Mouse (Mus musculus) kidney, postnatal 0 days (tissue): Measurements from ENCODE around the gene Dmwd. TPM values are rescaled to one million over a fixed set of nuclear protein-coding genes. Genes with fewer than 3 reads are reported as not detected.

Experiments
- ATAC-seq: fragments of 200-750 bp; cut with Nextera tagmentation; replicated peaks from 2 replicates; pipeline ENCODE4 v1.8.0; 2017; ENCODE audit warnings: low read depth, moderate number of reproducible peaks, moderate TSS enrichment, moderate library complexity; ENCODE audit not compliant: low FRiP score
- DNase-seq: peaks from one replicate; pipeline ENCODE4 v3.0.0-alpha.2; 2016; ENCODE audit warnings: low spot score
- H3K27ac ChIP-seq: fragments of 300-500 bp; sonication (generic); 2 replicates; pipeline ENCODE4 v1.5.1; 2014; ENCODE audit warnings: mild to moderate bottlenecking
- H3K27me3 ChIP-seq: fragments of 300-500 bp; sonication (generic); 2 replicates; pipeline ENCODE4 v1.6.1; 2014; ENCODE audit warnings: low read length, mixed read lengths; ENCODE audit not compliant: insufficient read depth
- H3K36me3 ChIP-seq: fragments of 300-500 bp; sonication (generic); 2 replicates; pipeline ENCODE4 v1.6.1; 2014; ENCODE audit warnings: low read length, mixed read lengths; ENCODE audit not compliant: insufficient read depth
- H3K4me1 ChIP-seq: fragments of 300-500 bp; sonication (generic); replicated peaks from 2 replicates; pipeline ENCODE4 v1.6.1; 2014; ENCODE audit warnings: antibody characterized with exemption, low read length, mixed read lengths; ENCODE audit not compliant: insufficient read depth
- H3K4me2 ChIP-seq: fragments of 300-500 bp; sonication (generic); 2 replicates; pipeline ENCODE4 v1.6.1; 2014; ENCODE audit warnings: mild to moderate bottlenecking, low read length, moderate library complexity, mixed read lengths
- H3K4me3 ChIP-seq: fragments of 300-500 bp; sonication (generic); replicated peaks from 2 replicates; pipeline ENCODE4 v1.5.1; 2014; ENCODE audit warnings: low read depth, low read length
- H3K9ac ChIP-seq: fragments of 300-500 bp; sonication (generic); 2 replicates; pipeline ENCODE4 v1.6.1; 2014; ENCODE audit warnings: low read depth, low read length
- H3K9me3 ChIP-seq: fragments of 300-500 bp; sonication (generic); replicated peaks from 2 replicates; pipeline ENCODE4 v1.6.1; 2016; ENCODE audit warnings: low read length, inconsistent platforms, mixed read lengths
- CTCF ChIP-seq: IDR thresholded peaks from 2 replicates; pipeline ENCODE4 v1.5.1; 2016; ENCODE audit warnings: antibody characterized with exemption, low read depth, mild to moderate bottlenecking, moderate library complexity
- WGBS: fragments of 180-500 bp; shearing (Covaris S2); extraction: QIAGEN DNeasy Blood & Tissue Kit; methylation state at CpG from one replicate; pipeline ENCODE4 v1.1.7; 2014; 5-methylcytosine and 5-hydroxymethylcytosine counted together
- polyA plus RNA-seq: library from polyadenylated mRNA; unstranded; fragments of >200 nt; fragmentation: Nextera tagmentation; extraction: Ambion mirVana; gene quantifications from 2 replicates; pipeline ENCODE4 v1.2.1, GENCODE M21; 2015

The Dmwd gene
- polyA plus RNA-seq, 1 experiment from 2014 or later: 16.9 TPM

GRCm38 (mm10) chr7:19084277-19084771 is 8.3 kb downstream of the Dmwd start:
- peak overlapping the region; percentile 51 for H3K4me2 ChIP-seq
- no peak for TF ChIP-seq CTCF
- DNase-seq (no peak), ATAC-seq (no peak)
- peaks cover 42% of the 10 kb centered on the region for H3K4me1 ChIP-seq
- WGBS: 55% methylated on average over 6 of the region's 6 CpGs
- H3K4me3 ChIP-seq: peak overlapping the region; percentile 30; the same call in 1 of the 2 replicates
- H3K27ac ChIP-seq: no peak overlapping the region
- H3K9ac ChIP-seq: 0 out of 2 replicates have a peak overlapping the region, but pooled peaks have one; percentile 23
- no peaks in the 10 kb centered on the region for H3K9me3 ChIP-seq
- peaks cover 33% of the 10 kb centered on the region for H3K36me3 ChIP-seq
- no peaks in the 10 kb centered on the region for H3K27me3 ChIP-seq

GRCm38 (mm10) chr7:19084921-19085473 is 9.0 kb downstream of the Dmwd start:
- Histone ChIP-seq H3K27ac (no peak overlapping the region), H3K4me3 (0 out of 2 replicates have a peak overlapping the region, but pooled peaks have one; percentile 2), H3K4me1 (peaks cover 42% of the 10 kb centered on the region), H3K9ac (0 out of 2 replicates have a peak overlapping the region, but pooled peaks have one; percentile 23), H3K27me3 (no peaks in the 10 kb centered on the region), H3K9me3 (no peaks in the 10 kb centered on the region), H3K4me2 (peak overlapping the region; percentile 51), H3K36me3 (peaks cover 28% of the 10 kb centered on the region)
- ATAC-seq (no peak), DNase-seq (no peak)
- no peak for TF ChIP-seq CTCF
- 24% methylated on average over 9 of the region's 9 CpGs for WGBS

GRCm38 (mm10) chr7:19085495-19085894 is 9.5 kb downstream of the Dmwd start:
- no peak overlapping the region for H3K4me3 ChIP-seq
- no peak overlapping the region for H3K27ac ChIP-seq
- H3K27me3 ChIP-seq: no peaks in the 10 kb centered on the region
- 8% methylated on average over 6 of the region's 6 CpGs for WGBS
- H3K4me2 ChIP-seq: peak overlapping the region; percentile 51
- no peaks in the 10 kb centered on the region for H3K9me3 ChIP-seq
- no peak for TF ChIP-seq CTCF
- H3K9ac ChIP-seq: no peak overlapping the region
- no peak for DNase-seq
- peaks cover 42% of the 10 kb centered on the region for H3K4me1 ChIP-seq
- peaks cover 24% of the 10 kb centered on the region for H3K36me3 ChIP-seq
- ATAC-seq: no peak

GRCm38 (mm10) chr7:19086042-19086441 is 10.0 kb downstream of the Dmwd start:
- ATAC-seq (0 out of 2 replicates have a peak, but pooled peaks have one; percentile 24), DNase-seq (peak; percentile 81)
- Histone ChIP-seq H3K9ac (no peak overlapping the region), H3K27ac (no peak overlapping the region), H3K4me2 (peak overlapping the region; percentile 51), H3K4me1 (peaks cover 42% of the 10 kb centered on the region), H3K9me3 (no peaks in the 10 kb centered on the region), H3K27me3 (no peaks in the 10 kb centered on the region), H3K4me3 (no peak overlapping the region), H3K36me3 (peaks cover 22% of the 10 kb centered on the region)
- 11% methylated on average over 14 of the region's 14 CpGs for WGBS
- TF ChIP-seq CTCF: no peak

- Histone ChIP-seq H3K4me3 (no peak overlapping the region), H3K36me3 (peaks cover 17% of the 10 kb centered on the region; the same call in 1 of the 2 replicates), H3K4me1 (peaks cover 42% of the 10 kb centered on the region), H3K4me2 (0 out of 2 replicates have a peak overlapping the region, but pooled peaks have one; percentile 51), H3K27ac (no peak overlapping the region), H3K9me3 (no peaks in the 10 kb centered on the region), H3K9ac (no peak overlapping the region), H3K27me3 (no peaks in the 10 kb centered on the region)
- ATAC-seq: no peak
- no peak for TF ChIP-seq CTCF
- no peak for DNase-seq
- 71% methylated on average over 18 of the region's 18 CpGs for WGBS
These were observed 10.7 kb downstream of the Dmwd start for GRCm38 (mm10) chr7:19086760-19087159.

GRCm38 (mm10) chr7:19088813-19089212 is 12.8 kb downstream of the Dmwd start:
- no peak overlapping the region for H3K27ac ChIP-seq
- no peak overlapping the region for H3K9ac ChIP-seq
- WGBS: 42% methylated on average over 10 of the region's 10 CpGs
- no peak overlapping the region for H3K4me3 ChIP-seq
- H3K9me3 ChIP-seq: no peaks in the 10 kb centered on the region
- peaks cover 34% of the 10 kb centered on the region for H3K4me1 ChIP-seq
- H3K36me3 ChIP-seq: peaks cover 10% of the 10 kb centered on the region; the same call in 1 of the 2 replicates
- peak; percentile 73 for DNase-seq
- no peak for ATAC-seq
- H3K27me3 ChIP-seq: no peaks in the 10 kb centered on the region
- peak; percentile 76 for TF ChIP-seq CTCF
- no peak overlapping the region for H3K4me2 ChIP-seq
